Mouse (Mus musculus) neural tube, embryonic 12.5 days (tissue): Measurements from ENCODE around the gene Stoml2. TPM values are rescaled to one million over a fixed set of nuclear protein-coding genes. Genes with fewer than 3 reads are reported as not detected.
A peak's percentile ranks its signal among the peaks of the same experiment; 100 is the strongest.

Experiments
- ATAC-seq: fragments of 200-750 bp; cut with Nextera tagmentation; 2 replicates; pipeline ENCODE4 v1.8.0; 2017; ENCODE audit warnings: low read depth, mild to moderate bottlenecking, moderate TSS enrichment, moderate library complexity; ENCODE audit not compliant: low FRiP score
- H3K27ac ChIP-seq: fragments of 300-500 bp; sonication (generic); 2 replicates; pipeline ENCODE4 v1.5.1; 2016
- H3K27me3 ChIP-seq: fragments of 300-500 bp; sonication (generic); replicated peaks from 2 replicates; pipeline ENCODE4 v1.6.1; 2016; ENCODE audit warnings: mild to moderate bottlenecking
- H3K36me3 ChIP-seq: fragments of 300-500 bp; sonication (generic); 2 replicates; pipeline ENCODE4 v1.6.1; 2016; ENCODE audit warnings: mild to moderate bottlenecking
- H3K4me1 ChIP-seq: fragments of 300-500 bp; sonication (generic); 2 replicates; pipeline ENCODE4 v1.6.1; 2016
- H3K4me2 ChIP-seq: fragments of 300-500 bp; sonication (generic); replicated peaks from 2 replicates; pipeline ENCODE4 v1.6.1; 2016; ENCODE audit warnings: mild to moderate bottlenecking
- H3K4me3 ChIP-seq: fragments of 300-500 bp; sonication (generic); 2 replicates; pipeline ENCODE4 v1.5.1; 2016
- H3K9ac ChIP-seq: fragments of 300-500 bp; sonication (generic); 2 replicates; pipeline ENCODE4 v1.6.1; 2016; ENCODE audit warnings: mild to moderate bottlenecking
- H3K9me3 ChIP-seq: fragments of 300-500 bp; sonication (generic); 2 replicates; pipeline ENCODE4 v1.6.1; 2016; ENCODE audit warnings: mild to moderate bottlenecking
- WGBS: fragments of 180-500 bp; shearing (Covaris S2); methylation state at CpG from one replicate; pipeline ENCODE4 v1.1.7; 2016; 5-methylcytosine and 5-hydroxymethylcytosine counted together
- polyA plus RNA-seq: library from polyadenylated mRNA; unstranded; fragments of >200 nt; fragmentation: Nextera tagmentation; extraction: Ambion mirVana; gene quantifications from 2 replicates; pipeline ENCODE4 v1.2.1, GENCODE M21; 2016

Gene Stoml2
- polyA plus RNA-seq, 1 experiment from 2014 or later, result 257 TPM

GRCm38 (mm10) chr4:43033481-43033880 lies 2.0 kb upstream of the Stoml2 start:
- ATAC-seq, result no peak
- Histone ChIP-seq H3K27me3 (no peaks in the 10 kb centered on the region), H3K4me3 (no peak overlapping the region), H3K36me3 (peaks cover 60% of the 10 kb centered on the region), H3K9me3 (no peaks in the 10 kb centered on the region), H3K27ac (no peak overlapping the region), H3K4me2 (no peak overlapping the region), H3K4me1 (peaks cover 34% of the 10 kb centered on the region), H3K9ac (no peak overlapping the region)
- 87% methylated on average over 14 of the region's 14 CpGs for WGBS

- peak overlapping the region; percentile 86; the same call in 1 of the 2 replicates for H3K4me2 ChIP-seq
- no peak for ATAC-seq
- no peak overlapping the region for H3K4me3 ChIP-seq
- H3K9ac ChIP-seq, result no peak overlapping the region
- no peak overlapping the region for H3K27ac ChIP-seq
- peaks cover 27% of the 10 kb centered on the region for H3K4me1 ChIP-seq
- H3K36me3 ChIP-seq, result peaks cover 70% of the 10 kb centered on the region
- H3K27me3 ChIP-seq, result no peaks in the 10 kb centered on the region
- 100% methylated on average over 1 of the region's 1 CpGs for WGBS
- no peaks in the 10 kb centered on the region for H3K9me3 ChIP-seq
Observed at GRCm38 (mm10) chr4:43032501-43032900, 991 bp upstream of the Stoml2 start.

- Histone ChIP-seq H3K4me1 (peaks cover 24% of the 10 kb centered on the region), H3K4me3 (peak overlapping the region; percentile 74), H3K36me3 (peaks cover 65% of the 10 kb centered on the region), H3K27ac (peak overlapping the region; percentile 82), H3K9me3 (no peaks in the 10 kb centered on the region), H3K4me2 (peak overlapping the region; percentile 86), H3K27me3 (no peaks in the 10 kb centered on the region), H3K9ac (peak overlapping the region; percentile 86)
- peak; percentile 5; the same call in 1 of the 2 replicates for ATAC-seq
- WGBS, result 1% methylated on average over 28 of the region's 28 CpGs
Observed at GRCm38 (mm10) chr4:43030780-43031230, 705 bp downstream of the Stoml2 start.

GRCm38 (mm10) chr4:43030352-43030751 lies 1.2 kb downstream of the Stoml2 start:
- H3K4me3 ChIP-seq, result peak overlapping the region; percentile 74
- H3K9me3 ChIP-seq, result no peaks in the 10 kb centered on the region
- peak overlapping the region; percentile 86 for H3K9ac ChIP-seq
- 79% methylated on average over 9 of the region's 9 CpGs for WGBS
- ATAC-seq, result no peak
- H3K4me2 ChIP-seq, result peak overlapping the region; percentile 86
- no peaks in the 10 kb centered on the region for H3K27me3 ChIP-seq
- H3K4me1 ChIP-seq, result peaks cover 24% of the 10 kb centered on the region
- peaks cover 61% of the 10 kb centered on the region for H3K36me3 ChIP-seq
- H3K27ac ChIP-seq, result 0 out of 2 replicates have a peak overlapping the region, but pooled peaks have one; percentile 82

GRCm38 (mm10) chr4:43029749-43030148 lies 1.8 kb downstream of the Stoml2 start:
- Histone ChIP-seq H3K4me1 (peaks cover 29% of the 10 kb centered on the region), H3K27me3 (no peaks in the 10 kb centered on the region), H3K9ac (no peak overlapping the region), H3K4me2 (peak overlapping the region; percentile 86; the same call in 1 of the 2 replicates), H3K9me3 (no peaks in the 10 kb centered on the region), H3K27ac (no peak overlapping the region), H3K36me3 (peaks cover 55% of the 10 kb centered on the region), H3K4me3 (no peak overlapping the region)
- 94% methylated on average over 9 of the region's 9 CpGs for whole genome bisulfite sequencing
- no peak for ATAC-seq

GRCm38 (mm10) chr4:43029121-43029520 lies 2.4 kb downstream of the Stoml2 start:
- peaks cover 48% of the 10 kb centered on the region for H3K36me3 ChIP-seq
- no peak overlapping the region for H3K4me3 ChIP-seq
- no peaks in the 10 kb centered on the region for H3K9me3 ChIP-seq
- 96% methylated on average over 7 of the region's 7 CpGs for WGBS
- H3K4me1 ChIP-seq, result peaks cover 34% of the 10 kb centered on the region
- no peak overlapping the region for H3K9ac ChIP-seq
- H3K4me2 ChIP-seq, result no peak overlapping the region
- no peaks in the 10 kb centered on the region for H3K27me3 ChIP-seq
- no peak overlapping the region for H3K27ac ChIP-seq
- no peak for ATAC-seq

GRCm38 (mm10) chr4:43025084-43025960 lies 6.2 kb downstream of the Stoml2 start, which contains the start of gene Pigo:
Pigo (minus strand) TSS chr4:43025819.
- Histone ChIP-seq H3K27ac (peak within 1 kb of the TSS; percentile 79), H3K4me2 (peak within 1 kb of the TSS; percentile 77), H3K9ac (peak within 1 kb of the TSS; percentile 58), H3K36me3 (peaks cover 62% of the 10 kb centered on the region), H3K4me3 (peak within 1 kb of the TSS; percentile 61), H3K27me3 (no peaks in the 10 kb centered on the region), H3K9me3 (no peaks in the 10 kb centered on the region), H3K4me1 (peaks cover 17% of the 10 kb centered on the region)
- 8% methylated on average over 42 of the region's 42 CpGs for WGBS
- ATAC-seq, result peak; percentile 90

GRCm38 (mm10) chr4:43024673-43025072 lies 6.8 kb downstream of the Stoml2 start:
- no peak for ATAC-seq
- Histone ChIP-seq H3K9ac (peak overlapping the region; percentile 58), H3K27ac (no peak overlapping the region), H3K4me3 (peak overlapping the region; percentile 61), H3K27me3 (no peaks in the 10 kb centered on the region), H3K4me1 (peaks cover 12% of the 10 kb centered on the region), H3K9me3 (no peaks in the 10 kb centered on the region), H3K4me2 (peak overlapping the region; percentile 77), H3K36me3 (peaks cover 67% of the 10 kb centered on the region)
- WGBS, result 83% methylated on average over 14 of the region's 14 CpGs

- Histone ChIP-seq H3K27me3 (no peaks in the 10 kb centered on the region), H3K36me3 (peaks cover 61% of the 10 kb centered on the region), H3K9me3 (no peaks in the 10 kb centered on the region), H3K9ac (no peak overlapping the region), H3K4me2 (no peak overlapping the region), H3K27ac (no peak overlapping the region), H3K4me3 (no peak overlapping the region), H3K4me1 (peaks cover 12% of the 10 kb centered on the region)
- 76% methylated on average over 17 of the region's 17 CpGs for WGBS
- ATAC-seq, result no peak
Observed at GRCm38 (mm10) chr4:43021341-43021740, 10.2 kb downstream of the Stoml2 start.

GRCm38 (mm10) chr4:43020876-43021275 lies 10.6 kb downstream of the Stoml2 start:
- Histone ChIP-seq H3K4me2 (no peak overlapping the region), H3K27ac (no peak overlapping the region), H3K27me3 (no peaks in the 10 kb centered on the region), H3K9ac (peak overlapping the region; percentile 5; the same call in 1 of the 2 replicates), H3K36me3 (peaks cover 64% of the 10 kb centered on the region), H3K4me3 (no peak overlapping the region), H3K4me1 (peaks cover 12% of the 10 kb centered on the region), H3K9me3 (no peaks in the 10 kb centered on the region)
- 87% methylated on average over 16 of the region's 16 CpGs for whole genome bisulfite sequencing
- no peak for ATAC-seq

- H3K27me3 ChIP-seq, result no peaks in the 10 kb centered on the region
- 94% methylated on average over 23 of the region's 23 CpGs for WGBS
- peaks cover 8% of the 10 kb centered on the region for H3K4me1 ChIP-seq
- no peaks in the 10 kb centered on the region for H3K9me3 ChIP-seq
- no peak overlapping the region for H3K4me3 ChIP-seq
- H3K27ac ChIP-seq, result no peak overlapping the region
- H3K36me3 ChIP-seq, result peaks cover 67% of the 10 kb centered on the region
- no peak for ATAC-seq
- H3K4me2 ChIP-seq, result no peak overlapping the region
- no peak overlapping the region for H3K9ac ChIP-seq
Observed at GRCm38 (mm10) chr4:43019641-43020465, 11.7 kb downstream of the Stoml2 start.

- no peaks in the 10 kb centered on the region for H3K27me3 ChIP-seq
- no peak overlapping the region for H3K9ac ChIP-seq
- no peak overlapping the region for H3K4me3 ChIP-seq
- H3K4me1 ChIP-seq, result 0 out of 2 replicates have a peak, but pooled peaks cover 3% of the 10 kb centered on the region
- WGBS, result 94% methylated on average over 10 of the region's 10 CpGs
- peaks cover 67% of the 10 kb centered on the region for H3K36me3 ChIP-seq
- ATAC-seq, result no peak
- no peak overlapping the region for H3K4me2 ChIP-seq
- no peak overlapping the region for H3K27ac ChIP-seq
- no peaks in the 10 kb centered on the region for H3K9me3 ChIP-seq
Observed at GRCm38 (mm10) chr4:43019176-43019575, 12.3 kb downstream of the Stoml2 start.
